Mouse (Mus musculus) CH12.LX (cell line): Measurements from ENCODE around the gene Myo1d.

Experiments
- BHLHE40 ChIP-seq: IDR thresholded peaks from 2 replicates; pipeline ENCODE4 v1.6.1; 2011; ENCODE audit warnings: mild to moderate bottlenecking, low read depth, low read length, improper control_type of control experiment
- CTCF ChIP-seq, 2 experiments: IDR thresholded peaks in 1 of 2; conservative IDR thresholded peaks in 1 of 2; 2 replicates each; pipeline ENCODE4 v1.5.1; 2011 to 2012; ENCODE audit warnings: low read depth in 2 of 2, low read length in 2 of 2, improper control_type of control experiment in 1 of 2, inconsistent platforms in 1 of 2, mild to moderate bottlenecking in 1 of 2, moderate library complexity in 1 of 2
- EP300 ChIP-seq: IDR thresholded peaks from 2 replicates; pipeline ENCODE4 v1.6.1; 2011; ENCODE audit warnings: low read length, improper control_type of control experiment
- HCFC1 ChIP-seq: IDR thresholded peaks from 2 replicates; pipeline ENCODE4 v1.6.1; 2012; ENCODE audit warnings: low read depth, mild to moderate bottlenecking, inconsistent platforms, low read length, improper control_type of control experiment
- NRF1 ChIP-seq: IDR thresholded peaks from 2 replicates; pipeline ENCODE4 v1.6.1; 2014; ENCODE audit warnings: low read depth, mild to moderate bottlenecking, inconsistent platforms, low read length, improper control_type of control experiment, moderate library complexity
- POLR2A ChIP-seq: IDR thresholded peaks from 2 replicates; pipeline ENCODE4 v1.6.1; 2011; ENCODE audit warnings: low read depth, mild to moderate bottlenecking, improper control_type of control experiment, low read length

DNA sequence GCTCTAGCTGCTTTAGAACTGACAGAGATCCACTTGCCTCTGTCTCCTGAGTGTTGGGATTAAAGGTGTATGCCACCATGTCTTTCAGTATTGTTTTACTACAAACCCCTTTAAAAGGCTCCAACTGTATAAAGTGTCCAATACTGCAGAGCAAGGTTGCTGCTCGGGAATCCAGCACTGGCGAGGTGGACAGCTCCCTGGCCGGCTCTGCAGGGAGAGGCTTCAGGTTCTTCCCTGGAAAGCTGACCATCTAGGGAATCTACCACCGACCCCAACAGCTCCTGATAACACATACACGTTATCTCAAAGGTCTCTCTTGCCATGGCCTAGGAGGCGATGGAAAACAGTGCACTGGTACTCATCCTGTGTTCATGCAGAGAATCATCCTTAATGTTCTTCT, 166.3 kb downstream of the Myo1d start:
- no peak for TF ChIP-seq CTCF (conservative IDR thresholded peaks at IDR 0.05 in 1 of 2, IDR thresholded peaks at IDR 0.05 in 1 of 2; ENCODE audit: low read depth in 2 of 2, low read length in 2 of 2)
- TF ChIP-seq POLR2A = no peak
- TF ChIP-seq NRF1 = no peak
- no peak for TF ChIP-seq HCFC1
- TF ChIP-seq BHLHE40 = no peak
- TF ChIP-seq EP300 = no peak
